Mouse (Mus musculus) myocyte (in vitro differentiated cells): ENCODE measurements at regions not wholly inside any gene's neighbourhood (a gene's known extent, or its start where the extent isn't known, plus 50 kb on each side); places are given as distances from the start of the nearest gene placed in this dataset.

ENCODE experiments used
- POLR2A ChIP-seq: IDR thresholded peaks from one replicate; pipeline ENCODE4 v1.6.1; 2011; ENCODE audit warnings: low read depth, mild to moderate bottlenecking, control low read depth, moderate library complexity; ENCODE audit not compliant: insufficient read length
- POLR2AphosphoS2 ChIP-seq: IDR thresholded peaks from one replicate; pipeline ENCODE4 v1.6.1; 2011; ENCODE audit warnings: low read depth, control low read depth; ENCODE audit not compliant: insufficient read length
- TCF12 ChIP-seq: IDR thresholded peaks from one replicate; pipeline ENCODE4 v1.6.1; 2011; ENCODE audit warnings: mild to moderate bottlenecking, control low read depth; ENCODE audit not compliant: poor library complexity, insufficient read depth, severe bottlenecking
- TCF3 ChIP-seq: IDR thresholded peaks from one replicate; pipeline ENCODE4 v1.6.1; 2011; ENCODE audit warnings: low read depth, control low read depth; ENCODE audit not compliant: insufficient read length
- USF1 ChIP-seq: IDR thresholded peaks from one replicate; pipeline ENCODE4 v1.6.1; 2011; ENCODE audit warnings: low read depth, mild to moderate bottlenecking, control low read depth, moderate library complexity

DNA sequence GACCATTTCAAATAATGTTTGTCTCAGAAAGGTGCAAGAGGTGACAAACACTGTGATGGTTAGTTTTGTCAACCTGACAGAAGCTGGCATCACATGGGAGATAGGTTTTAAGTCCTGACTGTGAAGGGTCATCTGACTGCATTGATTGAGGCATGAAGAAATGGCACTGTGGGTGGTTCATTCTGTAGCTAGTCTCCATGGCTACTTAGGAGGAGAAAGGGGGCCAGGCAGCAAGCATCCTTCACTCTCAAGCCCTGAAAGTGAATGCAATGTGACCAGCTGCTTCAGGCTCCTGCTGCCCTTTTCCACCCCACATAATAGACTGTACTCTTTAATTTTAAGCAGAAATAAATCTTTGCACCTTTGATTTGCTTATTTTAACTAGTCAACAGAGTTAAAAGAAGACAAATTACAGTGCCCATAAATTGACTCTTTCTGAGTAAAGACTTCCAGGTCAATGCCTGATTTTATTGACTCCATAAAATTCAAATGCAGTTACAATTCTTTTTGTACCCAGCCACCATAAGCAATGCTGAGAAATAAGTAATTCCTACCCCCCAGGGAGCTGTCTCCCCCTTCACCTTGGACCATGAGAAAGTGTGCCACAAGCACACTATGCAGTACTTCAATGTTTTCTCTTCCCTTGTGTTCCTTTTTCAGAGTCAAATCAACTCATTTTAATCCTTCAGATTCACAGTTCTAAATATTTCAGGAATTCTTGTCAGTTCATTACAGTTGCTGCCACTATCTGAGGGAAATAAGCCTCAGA lies 658.2 kb downstream of the Jrkl start:
- no peak for TF ChIP-seq POLR2A
- no peak for TF ChIP-seq USF1
- no peak for TF ChIP-seq TCF12
- no peak for TF ChIP-seq TCF3
- no peak for TF ChIP-seq POLR2AphosphoS2
